Mouse (Mus musculus) testis, adult 2 months (tissue): Measurements from ENCODE around the gene Nav2.

Experiments
- CTCF ChIP-seq: fragments of 200-500 bp; IDR thresholded peaks from 2 replicates; pipeline ENCODE4 v1.5.1; 2012; ENCODE audit warnings: low read depth, mild to moderate bottlenecking, inconsistent platforms, low read length, moderate library complexity; ENCODE audit not compliant: control insufficient read depth, insufficient read depth, insufficient replicate concordance
- POLR2A ChIP-seq: fragments of 200-500 bp; IDR thresholded peaks from 2 replicates; pipeline ENCODE4 v1.6.1; 2012; ENCODE audit warnings: low read depth, mild to moderate bottlenecking, inconsistent platforms, low read length, moderate library complexity; ENCODE audit not compliant: control insufficient read depth

GRCm38 (mm10) chr7:49251308-49251638, 342.8 kb downstream of the Nav2 start:
- TF ChIP-seq CTCF (no peak), POLR2A (no peak)
